Mouse (Mus musculus) liver, adult 2 months (tissue): ENCODE results near the gene Hmx3.

ENCODE experiments used
- CTCF ChIP-seq: fragments of 200-500 bp; IDR thresholded peaks from 2 replicates; pipeline ENCODE4 v1.5.1; 2011; ENCODE audit warnings: low read depth, low read length, control low read depth
- POLR2A ChIP-seq: fragments of 200-500 bp; IDR thresholded peaks from 2 replicates; pipeline ENCODE4 v1.6.1; 2011; ENCODE audit warnings: low read length, control low read depth; ENCODE audit not compliant: insufficient read depth; ENCODE audit errors: extremely low read depth

DNA sequence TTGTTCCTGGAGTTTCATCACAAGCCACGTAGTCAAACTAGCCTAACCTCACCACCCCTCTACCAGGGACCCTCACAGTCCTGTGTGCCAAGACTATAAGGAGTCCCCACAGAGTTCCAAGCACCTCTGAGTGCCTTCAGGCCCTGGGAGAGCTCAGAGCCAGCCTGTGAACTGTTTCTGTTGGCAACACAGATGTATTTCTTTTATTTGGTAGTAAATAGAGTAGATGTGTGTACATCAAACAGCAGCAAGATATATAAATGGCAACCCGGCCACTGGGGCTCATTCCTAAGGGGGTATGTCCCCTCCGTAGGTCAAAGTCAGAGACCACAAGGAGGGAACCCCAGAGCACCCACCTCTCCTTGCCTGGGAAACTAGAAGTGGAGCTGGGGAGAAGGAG lies 5.8 kb downstream of the Hmx3 start, which contains the start of gene Hmx2:
- TF ChIP-seq CTCF (no peak), POLR2A (no peak)
